Mouse (Mus musculus) ovary, adult 2 months (tissue): Measurements from ENCODE around the gene Grid2. TPM values are rescaled to one million over a fixed set of nuclear protein-coding genes. Genes with fewer than 3 reads are reported as not detected.

Source experiments
- polyA plus RNA-seq: library from polyadenylated mRNA; depleted of rRNA; stranded (reverse); fragments of >200 nt; gene quantifications from 2 replicates; pipeline ENCODE4 v1.2.3, GENCODE M21; 2012; rRNA removed

The Grid2 gene
- polyA plus RNA-seq, result not detected in 2 replicates

GRCm38 (mm10) chr6:63255826-63256555 lies at the start of gene Grid2:
TSS of gene Grid2 (plus strand) at chr6:63255876.

GRCm38 (mm10) chr6:64728499-64729198 lies 1473.0 kb downstream of the Grid2 start, which contains the start of gene Atoh1:
TSS of gene Atoh1 (plus strand) at chr6:64729125.

